Mouse (Mus musculus) layer of hippocampus, adult 8-10 months (tissue): ENCODE results near the gene Mon2. TPM values are rescaled to one million over a fixed set of nuclear protein-coding genes. Genes with fewer than 3 reads are reported as not detected.

Experiments used
- DNase-seq, 2 experiments: peaks; one replicate each; pipeline ENCODE4 v3.0.0; 2022; ENCODE audit warnings: low spot score in 2 of 2
- total RNA-seq, 4 experiments: library from RNA; stranded (reverse); gene quantifications; 2 replicates each; pipeline ENCODE4 v1.2.4; 2022

The Mon2 gene
- 100 to 1,000 TPM in 3 of 4 experiments, 10 to 100 TPM in 1; 84.8 to 111 (median 103) TPM for total RNA-seq

GRCm38 (mm10) chr10:123076245-123077023, at the start of gene Mon2:
Gene Mon2 (minus strand): TSS chr10:123076505.
- DNase-seq = peak; percentile 91 to 95

- no peak for DNase-seq
Observed at GRCm38 (mm10) chr10:123120666-123121392, 44.5 kb upstream of the Mon2 start.

- DNase-seq = no peak
Observed at GRCm38 (mm10) chr10:123116861-123117260, 40.6 kb upstream of the Mon2 start.

GRCm38 (mm10) chr10:123113466-123113865, 37.2 kb upstream of the Mon2 start:
- no peak for DNase-seq

GRCm38 (mm10) chr10:123112787-123113168, 36.5 kb upstream of the Mon2 start:
- DNase-seq = no peak

- DNase-seq = no peak
Observed at GRCm38 (mm10) chr10:123112056-123112786, 35.9 kb upstream of the Mon2 start.

- no peak for DNase-seq
Observed at GRCm38 (mm10) chr10:123110548-123110947, 34.2 kb upstream of the Mon2 start.

- no peak for DNase-seq
Observed at GRCm38 (mm10) chr10:123108527-123108926, 32.2 kb upstream of the Mon2 start.

- DNase-seq = no peak
Observed at GRCm38 (mm10) chr10:123108121-123108520, 31.8 kb upstream of the Mon2 start.

GRCm38 (mm10) chr10:123101303-123101702, 25.0 kb upstream of the Mon2 start:
- DNase-seq = no peak

GRCm38 (mm10) chr10:123100584-123100983, 24.3 kb upstream of the Mon2 start:
- no peak for DNase-seq

GRCm38 (mm10) chr10:123094504-123094903, 18.2 kb upstream of the Mon2 start:
- no peak for DNase-seq

- no peak for DNase-seq
Observed at GRCm38 (mm10) chr10:123092577-123092976, 16.3 kb upstream of the Mon2 start.

- DNase-seq = peak in 1 of 2 experiments; percentile 48
Observed at GRCm38 (mm10) chr10:123091737-123092136, 15.4 kb upstream of the Mon2 start.

- DNase-seq = no peak
Observed at GRCm38 (mm10) chr10:123089425-123089930, 13.2 kb upstream of the Mon2 start.

GRCm38 (mm10) chr10:123086847-123087246, 10.5 kb upstream of the Mon2 start:
- no peak for DNase-seq

GRCm38 (mm10) chr10:123084900-123085641, 8.8 kb upstream of the Mon2 start:
- DNase-seq = no peak

GRCm38 (mm10) chr10:123084307-123084706, 8.0 kb upstream of the Mon2 start:
- no peak for DNase-seq

GRCm38 (mm10) chr10:123075751-123076242, 508 bp downstream of the Mon2 start:
- DNase-seq = peak; percentile 18 to 21

- no peak for DNase-seq
Observed at GRCm38 (mm10) chr10:123071997-123072396, 4.3 kb downstream of the Mon2 start.

- DNase-seq = no peak
Observed at GRCm38 (mm10) chr10:123063021-123063420, 13.3 kb downstream of the Mon2 start.
